1 mouse cellular context compared by ENCODE assay signal in the genomic region with DNA sequence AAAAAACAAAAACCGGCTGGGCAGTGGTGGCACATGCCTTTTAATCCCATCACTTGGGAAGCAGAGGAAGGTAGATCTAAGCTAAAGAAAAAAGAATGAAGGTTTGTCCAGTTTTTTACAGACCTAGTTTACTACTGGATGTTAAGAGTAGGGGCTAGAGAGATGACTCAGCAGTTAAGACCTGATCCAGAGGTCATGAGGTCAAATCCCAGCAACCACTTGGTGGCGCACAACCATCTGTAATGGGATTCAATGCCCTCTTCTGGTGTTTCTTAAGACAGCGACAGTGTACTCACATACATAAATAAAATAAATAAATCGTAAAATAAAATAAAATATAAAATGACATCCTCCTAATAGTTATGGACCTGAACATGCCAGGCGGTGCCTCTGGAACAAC.
TF ChIP-seq lines count a peak whose summit lies in the region.

No protein-coding gene starts in this region.

TF ChIP-seq in CH12.LX, 34 proteins besides CTCF, POLR2A, EP300 and RAD21:
- peak; percentile 46; the same call in 1 of the 2 replicates for TF ChIP-seq IRF4 (IDR thresholded peaks at IDR 0.05; ENCODE audit: low read depth, low read length)
- no peak for TF ChIP-seq CHD2 (IDR thresholded peaks at IDR 0.05; ENCODE audit: low read length)
- TF ChIP-seq HCFC1 (IDR thresholded peaks at IDR 0.05; ENCODE audit: low read depth, low read length): peak; percentile 14; the same call in 1 of the 2 replicates
- TF ChIP-seq SMC3 (IDR thresholded peaks at IDR 0.05; ENCODE audit: low read depth, low read length): peak; percentile 72
- 0 out of 2 replicates have a peak, but pooled peaks have one; percentile 36 for TF ChIP-seq JUND (conservative IDR thresholded peaks at IDR 0.05; ENCODE audit: low read depth, low read length)
- TF ChIP-seq MAFK (IDR thresholded peaks at IDR 0.05; ENCODE audit: insufficient replicate concordance, low read length): peak; percentile 99
- peak; percentile 10; the same call in 1 of the 2 replicates for TF ChIP-seq ZC3H11A (IDR thresholded peaks at IDR 0.05; ENCODE audit: low read depth, low read length)
- peak; percentile 81; the same call in 1 of the 2 replicates for TF ChIP-seq MYC (IDR thresholded peaks at IDR 0.05; ENCODE audit: low read depth, low read length)
- no peak for TF ChIP-seq ELF1 (IDR thresholded peaks at IDR 0.05; ENCODE audit: low read depth, low read length)
- TF ChIP-seq JUN (IDR thresholded peaks at IDR 0.05; ENCODE audit: insufficient read depth, low read depth, low read length): 0 out of 2 replicates have a peak, but pooled peaks have one; percentile 24
TF ChIP-seq in CH12.LX: peak in this region for 8.
